Mouse (Mus musculus) hindbrain, embryonic 11.5 days (tissue): ENCODE results near the gene Efcab11. TPM values are rescaled to one million over a fixed set of nuclear protein-coding genes. Genes with fewer than 3 reads are reported as not detected.
A peak's percentile ranks its signal among the peaks of the same experiment; 100 is the strongest.

Source experiments
- ATAC-seq: fragments of 200-750 bp; cut with Nextera tagmentation; 2 replicates; pipeline ENCODE4 v1.8.0; 2017; ENCODE audit warnings: mild to moderate bottlenecking, moderate TSS enrichment, moderate library complexity; ENCODE audit not compliant: low FRiP score
- DNase-seq: peaks from one replicate; pipeline ENCODE4 v3.0.0-alpha.2; 2015; ENCODE audit warnings: low spot score
- H3K27ac ChIP-seq: fragments of 300-500 bp; sonication (generic); 2 replicates; pipeline ENCODE4 v1.5.1; 2014; ENCODE audit warnings: mild to moderate bottlenecking, low read depth, low read length
- H3K27me3 ChIP-seq: fragments of 300-500 bp; sonication (generic); 2 replicates; pipeline ENCODE4 v1.6.1; 2014; ENCODE audit warnings: mild to moderate bottlenecking, low read length, moderate library complexity, mixed read lengths; ENCODE audit not compliant: control insufficient read depth, insufficient read depth
- H3K36me3 ChIP-seq: fragments of 300-500 bp; sonication (generic); 2 replicates; pipeline ENCODE4 v1.6.1; 2014; ENCODE audit warnings: mild to moderate bottlenecking, low read length, moderate library complexity, mixed read lengths; ENCODE audit not compliant: control insufficient read depth, insufficient read depth
- H3K4me1 ChIP-seq: fragments of 300-500 bp; sonication (generic); replicated peaks from 2 replicates; pipeline ENCODE4 v1.6.1; 2014; ENCODE audit warnings: low read length, mixed read lengths; ENCODE audit not compliant: control insufficient read depth, insufficient read depth
- H3K4me2 ChIP-seq: fragments of 300-500 bp; sonication (generic); replicated peaks from 2 replicates; pipeline ENCODE4 v1.6.1; 2014; ENCODE audit warnings: mild to moderate bottlenecking, low read depth, low read length
- H3K4me3 ChIP-seq: fragments of 300-500 bp; sonication (generic); 2 replicates; pipeline ENCODE4 v1.5.1; 2014; ENCODE audit warnings: low read depth, low read length
- H3K9ac ChIP-seq: fragments of 300-500 bp; sonication (generic); 2 replicates; pipeline ENCODE4 v1.6.1; 2014; ENCODE audit warnings: low read depth, low read length
- H3K9me3 ChIP-seq: fragments of 300-500 bp; sonication (generic); 2 replicates; pipeline ENCODE4 v1.6.1; 2016; ENCODE audit warnings: low read length; ENCODE audit not compliant: control insufficient read depth
- WGBS: fragments of 180-500 bp; shearing (Covaris S2); extraction: QIAGEN DNeasy Blood & Tissue Kit; methylation state at CpG from one replicate; pipeline ENCODE4 v1.1.7; 2014; 5-methylcytosine and 5-hydroxymethylcytosine counted together
- polyA plus RNA-seq: library from polyadenylated mRNA; unstranded; fragments of >200 nt; fragmentation: Nextera tagmentation; extraction: Ambion mirVana; gene quantifications from 2 replicates; pipeline ENCODE4 v1.2.1, GENCODE M21; 2014

Gene Efcab11
- polyA plus RNA-seq, 1 experiment from 2014 or later: 25.6 TPM

- no peaks in the 10 kb centered on the region for H3K36me3 ChIP-seq
- no peak overlapping the region for H3K4me3 ChIP-seq
- no peaks in the 10 kb centered on the region for H3K9me3 ChIP-seq
- DNase-seq (no peak), ATAC-seq (0 out of 2 replicates have a peak, but pooled peaks have one; percentile 33)
- H3K9ac ChIP-seq: no peak overlapping the region
- H3K4me1 ChIP-seq: no peaks in the 10 kb centered on the region
- no peaks in the 10 kb centered on the region for H3K27me3 ChIP-seq
- H3K4me2 ChIP-seq: no peak overlapping the region
- H3K27ac ChIP-seq: no peak overlapping the region
- WGBS: 46% methylated on average over 3 of the region's 3 CpGs
These were observed 147.3 kb downstream of the Efcab11 start for GRCm38 (mm10) chr12:99736971-99737370.

GRCm38 (mm10) chr12:99735172-99735571 lies 149.1 kb downstream of the Efcab11 start:
- Histone ChIP-seq H3K9ac (no peak overlapping the region), H3K27me3 (no peaks in the 10 kb centered on the region), H3K4me2 (no peak overlapping the region), H3K27ac (no peak overlapping the region), H3K4me3 (no peak overlapping the region), H3K9me3 (no peaks in the 10 kb centered on the region), H3K36me3 (no peaks in the 10 kb centered on the region), H3K4me1 (no peaks in the 10 kb centered on the region)
- 45% methylated on average over 10 of the region's 10 CpGs for WGBS
- DNase-seq: no peak
- ATAC-seq: no peak

GRCm38 (mm10) chr12:99724206-99724605 lies 160.0 kb downstream of the Efcab11 start:
- ATAC-seq (no peak), DNase-seq (no peak)
- no peak overlapping the region for H3K9ac ChIP-seq
- H3K4me1 ChIP-seq: no peaks in the 10 kb centered on the region
- no peak overlapping the region for H3K4me3 ChIP-seq
- WGBS: over 99% methylated on average over 12 of the region's 12 CpGs
- no peaks in the 10 kb centered on the region for H3K36me3 ChIP-seq
- no peaks in the 10 kb centered on the region for H3K27me3 ChIP-seq
- H3K4me2 ChIP-seq: no peak overlapping the region
- no peaks in the 10 kb centered on the region for H3K9me3 ChIP-seq
- H3K27ac ChIP-seq: no peak overlapping the region

- Histone ChIP-seq H3K27me3 (no peaks in the 10 kb centered on the region), H3K4me3 (no peak overlapping the region), H3K4me1 (no peaks in the 10 kb centered on the region), H3K27ac (no peak overlapping the region), H3K36me3 (no peaks in the 10 kb centered on the region), H3K9ac (no peak overlapping the region), H3K9me3 (no peaks in the 10 kb centered on the region), H3K4me2 (no peak overlapping the region)
- ATAC-seq (no peak), DNase-seq (no peak)
- WGBS: 94% methylated on average over 8 of the region's 8 CpGs
These were observed 160.4 kb downstream of the Efcab11 start for GRCm38 (mm10) chr12:99723791-99724190.

- WGBS: 91% methylated on average over 10 of the region's 10 CpGs
- H3K9ac ChIP-seq: no peak overlapping the region
- ATAC-seq: no peak
- no peak overlapping the region for H3K27ac ChIP-seq
- no peaks in the 10 kb centered on the region for H3K36me3 ChIP-seq
- no peaks in the 10 kb centered on the region for H3K4me1 ChIP-seq
- no peaks in the 10 kb centered on the region for H3K9me3 ChIP-seq
- no peak overlapping the region for H3K4me2 ChIP-seq
- DNase-seq: no peak
- no peaks in the 10 kb centered on the region for H3K27me3 ChIP-seq
- H3K4me3 ChIP-seq: no peak overlapping the region
These were observed 162.9 kb downstream of the Efcab11 start for GRCm38 (mm10) chr12:99721318-99721717.

- no peaks in the 10 kb centered on the region for H3K27me3 ChIP-seq
- H3K4me3 ChIP-seq: no peak overlapping the region
- H3K9ac ChIP-seq: no peak overlapping the region
- no peaks in the 10 kb centered on the region for H3K36me3 ChIP-seq
- H3K4me1 ChIP-seq: no peaks in the 10 kb centered on the region
- H3K9me3 ChIP-seq: no peaks in the 10 kb centered on the region
- DNase-seq (no peak), ATAC-seq (no peak)
- H3K27ac ChIP-seq: no peak overlapping the region
- no peak overlapping the region for H3K4me2 ChIP-seq
- 90% methylated on average over 11 of the region's 11 CpGs for WGBS
These were observed 164.5 kb downstream of the Efcab11 start for GRCm38 (mm10) chr12:99719777-99720176.

GRCm38 (mm10) chr12:99718161-99718560 lies 166.1 kb downstream of the Efcab11 start:
- Histone ChIP-seq H3K27me3 (no peaks in the 10 kb centered on the region), H3K4me1 (no peaks in the 10 kb centered on the region), H3K4me3 (no peak overlapping the region), H3K9ac (no peak overlapping the region), H3K27ac (no peak overlapping the region), H3K9me3 (no peaks in the 10 kb centered on the region), H3K36me3 (no peaks in the 10 kb centered on the region), H3K4me2 (no peak overlapping the region)
- ATAC-seq: no peak
- WGBS: 94% methylated on average over 2 of the region's 2 CpGs
- no peak for DNase-seq

GRCm38 (mm10) chr12:99716038-99716610 lies 168.1 kb downstream of the Efcab11 start:
- Histone ChIP-seq H3K4me1 (no peaks in the 10 kb centered on the region), H3K4me2 (no peak overlapping the region), H3K9ac (no peak overlapping the region), H3K27me3 (no peaks in the 10 kb centered on the region), H3K9me3 (no peaks in the 10 kb centered on the region), H3K27ac (no peak overlapping the region), H3K4me3 (no peak overlapping the region), H3K36me3 (no peaks in the 10 kb centered on the region)
- ATAC-seq: no peak
- no peak for DNase-seq
- 67% methylated on average over 8 of the region's 8 CpGs for WGBS

GRCm38 (mm10) chr12:99715129-99716037 lies 168.9 kb downstream of the Efcab11 start:
- no peaks in the 10 kb centered on the region for H3K9me3 ChIP-seq
- no peak overlapping the region for H3K4me2 ChIP-seq
- H3K4me3 ChIP-seq: no peak overlapping the region
- WGBS: 69% methylated on average over 9 of the region's 9 CpGs
- no peak overlapping the region for H3K9ac ChIP-seq
- no peaks in the 10 kb centered on the region for H3K4me1 ChIP-seq
- H3K36me3 ChIP-seq: no peaks in the 10 kb centered on the region
- ATAC-seq (no peak), DNase-seq (no peak)
- no peak overlapping the region for H3K27ac ChIP-seq
- no peaks in the 10 kb centered on the region for H3K27me3 ChIP-seq
